Mouse (Mus musculus): Measurements from ENCODE around the gene Neurl4. TPM values are rescaled to one million over a fixed set of nuclear protein-coding genes. Genes with fewer than 3 reads are reported as not detected.

Neurl4 gene
- polyA plus RNA-seq, 1 experiment from 2014 or later: 9.7 TPM

- no peaks in the 10 kb centered on the region for H3K9me3 ChIP-seq (replicated peaks; ENCODE audit: low read length)
- no peak for DNase-seq (ENCODE audit: low spot score)
- H3K4me3 ChIP-seq (replicated peaks; ENCODE audit: low read depth, low read length): no peak overlapping the region
- H3K27me3 ChIP-seq (ENCODE audit: insufficient read depth, low read length): no peaks in the 10 kb centered on the region
- TF ChIP-seq CTCF (IDR thresholded peaks at IDR 0.05; ENCODE audit: low read depth): peak; percentile 77
- no peak overlapping the region for H3K9ac ChIP-seq (ENCODE audit: low read depth, low read length)
- H3K4me2 ChIP-seq (ENCODE audit: low read length): no peak overlapping the region
- H3K36me3 ChIP-seq (ENCODE audit: insufficient read depth, low read length): no peaks in the 10 kb centered on the region
- H3K4me1 ChIP-seq (replicated peaks; ENCODE audit: insufficient read depth, low read length): no peaks in the 10 kb centered on the region
- no peak for ATAC-seq (replicated peaks; ENCODE audit: low FRiP score, low read depth)
- WGBS: 71% methylated on average over 8 of the region's 8 CpGs
- H3K27ac ChIP-seq: no peak overlapping the region
Measured at GRCm38 (mm10) chr11:69886907-69887635, 13.8 kb upstream of the Neurl4 start.

- no peaks in the 10 kb centered on the region for H3K27me3 ChIP-seq (ENCODE audit: insufficient read depth, low read length)
- H3K4me2 ChIP-seq (ENCODE audit: low read length): no peak overlapping the region
- no peaks in the 10 kb centered on the region for H3K4me1 ChIP-seq (replicated peaks; ENCODE audit: insufficient read depth, low read length)
- H3K36me3 ChIP-seq (ENCODE audit: insufficient read depth, low read length): no peaks in the 10 kb centered on the region
- H3K27ac ChIP-seq: no peak overlapping the region
- H3K9ac ChIP-seq (ENCODE audit: low read depth, low read length): no peak overlapping the region
- ATAC-seq (replicated peaks; ENCODE audit: low FRiP score, low read depth) (no peak), DNase-seq (ENCODE audit: low spot score) (no peak)
- WGBS: 76% methylated on average over 4 of the region's 4 CpGs
- H3K9me3 ChIP-seq (replicated peaks; ENCODE audit: low read length): no peaks in the 10 kb centered on the region
- TF ChIP-seq CTCF (IDR thresholded peaks at IDR 0.05; ENCODE audit: low read depth): no peak
- H3K4me3 ChIP-seq (replicated peaks; ENCODE audit: low read depth, low read length): no peak overlapping the region
Measured at GRCm38 (mm10) chr11:69891482-69891881, 9.4 kb upstream of the Neurl4 start.

GRCm38 (mm10) chr11:69894671-69895070 is 6.2 kb upstream of the Neurl4 start:
- H3K36me3 ChIP-seq (ENCODE audit: insufficient read depth, low read length): no peaks in the 10 kb centered on the region
- no peak for DNase-seq (ENCODE audit: low spot score)
- H3K9me3 ChIP-seq (replicated peaks; ENCODE audit: low read length): no peaks in the 10 kb centered on the region
- no peak for TF ChIP-seq CTCF (IDR thresholded peaks at IDR 0.05; ENCODE audit: low read depth)
- H3K27ac ChIP-seq: no peak overlapping the region; the same call in 1 of the 2 replicates
- H3K4me1 ChIP-seq (replicated peaks; ENCODE audit: insufficient read depth, low read length): peaks cover 3% of the 10 kb centered on the region; the same call in 1 of the 2 replicates
- no peak overlapping the region for H3K9ac ChIP-seq (ENCODE audit: low read depth, low read length)
- WGBS: 65% methylated on average over 5 of the region's 5 CpGs
- H3K27me3 ChIP-seq (ENCODE audit: insufficient read depth, low read length): no peaks in the 10 kb centered on the region
- no peak for ATAC-seq (replicated peaks; ENCODE audit: low FRiP score, low read depth)
- no peak overlapping the region for H3K4me3 ChIP-seq (replicated peaks; ENCODE audit: low read depth, low read length)
- H3K4me2 ChIP-seq (ENCODE audit: low read length): no peak overlapping the region

- H3K9me3 ChIP-seq (replicated peaks; ENCODE audit: low read length): no peaks in the 10 kb centered on the region
- H3K9ac ChIP-seq (ENCODE audit: low read depth, low read length): no peak within 1 kb of the TSS
- H3K36me3 ChIP-seq (ENCODE audit: insufficient read depth, low read length): no peaks in the 10 kb centered on the region
- TF ChIP-seq CTCF (IDR thresholded peaks at IDR 0.05; ENCODE audit: low read depth): no peak
- WGBS: 73% methylated on average over 4 of the region's 4 CpGs
- H3K27me3 ChIP-seq (ENCODE audit: insufficient read depth, low read length): no peaks in the 10 kb centered on the region
- no peak within 1 kb of the TSS for H3K4me3 ChIP-seq (replicated peaks; ENCODE audit: low read depth, low read length)
- H3K27ac ChIP-seq: no peak within 1 kb of the TSS; the same call in 1 of the 2 replicates
- ATAC-seq (replicated peaks; ENCODE audit: low FRiP score, low read depth) (peak; percentile 25; the same call in 1 of the 2 replicates), DNase-seq (ENCODE audit: low spot score) (no peak)
- H3K4me2 ChIP-seq (ENCODE audit: low read length): no peak within 1 kb of the TSS
- H3K4me1 ChIP-seq (replicated peaks; ENCODE audit: insufficient read depth, low read length): peaks cover 6% of the 10 kb centered on the region; the same call in 1 of the 2 replicates
Measured at GRCm38 (mm10) chr11:69895291-69895690, 5.6 kb upstream of the Neurl4 start, which contains the start of gene Acap1. Gene Acap1 (minus strand): TSS chr11:69895539.

GRCm38 (mm10) chr11:69899870-69900269 is 1.0 kb upstream of the Neurl4 start:
- Histone ChIP-seq H3K36me3 (ENCODE audit: insufficient read depth, low read length) (peaks cover 11% of the 10 kb centered on the region), H3K4me2 (ENCODE audit: low read length) (peak overlapping the region; percentile 90), H3K27ac (no peak overlapping the region), H3K9ac (ENCODE audit: low read depth, low read length) (peak overlapping the region; percentile 77; the same call in 1 of the 2 replicates), H3K4me3 (replicated peaks; ENCODE audit: low read depth, low read length) (peak overlapping the region; percentile 62), H3K4me1 (replicated peaks; ENCODE audit: insufficient read depth, low read length) (peaks cover 17% of the 10 kb centered on the region; the same call in 1 of the 2 replicates), H3K27me3 (ENCODE audit: insufficient read depth, low read length) (no peaks in the 10 kb centered on the region), H3K9me3 (replicated peaks; ENCODE audit: low read length) (no peaks in the 10 kb centered on the region)
- TF ChIP-seq CTCF (IDR thresholded peaks at IDR 0.05; ENCODE audit: low read depth): no peak
- 15% methylated on average over 4 of the region's 4 CpGs for whole genome bisulfite sequencing
- no peak for DNase-seq (ENCODE audit: low spot score)
- no peak for ATAC-seq (replicated peaks; ENCODE audit: low FRiP score, low read depth)

- ATAC-seq (replicated peaks; ENCODE audit: low FRiP score, low read depth) (peak; percentile 83), DNase-seq (ENCODE audit: low spot score) (peak; percentile 99)
- peak overlapping the region; percentile 77 for H3K9ac ChIP-seq (ENCODE audit: low read depth, low read length)
- H3K9me3 ChIP-seq (replicated peaks; ENCODE audit: low read length): no peaks in the 10 kb centered on the region
- H3K27ac ChIP-seq: peak overlapping the region; percentile 93
- H3K4me1 ChIP-seq (replicated peaks; ENCODE audit: insufficient read depth, low read length): peaks cover 17% of the 10 kb centered on the region; the same call in 1 of the 2 replicates
- peak overlapping the region; percentile 90 for H3K4me2 ChIP-seq (ENCODE audit: low read length)
- H3K36me3 ChIP-seq (ENCODE audit: insufficient read depth, low read length): peaks cover 24% of the 10 kb centered on the region
- no peak for TF ChIP-seq CTCF (IDR thresholded peaks at IDR 0.05; ENCODE audit: low read depth)
- peak overlapping the region; percentile 62 for H3K4me3 ChIP-seq (replicated peaks; ENCODE audit: low read depth, low read length)
- H3K27me3 ChIP-seq (ENCODE audit: insufficient read depth, low read length): no peaks in the 10 kb centered on the region
- WGBS: under 1% methylated on average over 42 of the region's 42 CpGs
Measured at GRCm38 (mm10) chr11:69901406-69901846, 554 bp downstream of the Neurl4 start.
